Mouse (Mus musculus) stomach, postnatal 0 days (tissue): ENCODE measurements around the gene Btn2a2.

Experiments
- CTCF ChIP-seq: IDR thresholded peaks from 2 replicates; pipeline ENCODE4 v1.5.1; 2016; ENCODE audit warnings: antibody characterized with exemption, low read depth, mild to moderate bottlenecking, moderate library complexity
- EP300 ChIP-seq: optimal IDR thresholded peaks from 2 replicates; pipeline ENCODE3; 2016; ENCODE audit warnings: antibody characterized with exemption

GRCm38 (mm10) chr13:23513517-23513916, 24.9 kb upstream of the Btn2a2 start:
- no peak for TF ChIP-seq CTCF
- no peak for TF ChIP-seq EP300
